Mouse (Mus musculus): ENCODE measurements at regions not wholly inside any gene's neighbourhood (a gene's known extent, or its start where the extent isn't known, plus 50 kb on each side); places are given as distances from the start of the nearest gene placed in this dataset.

DNA sequence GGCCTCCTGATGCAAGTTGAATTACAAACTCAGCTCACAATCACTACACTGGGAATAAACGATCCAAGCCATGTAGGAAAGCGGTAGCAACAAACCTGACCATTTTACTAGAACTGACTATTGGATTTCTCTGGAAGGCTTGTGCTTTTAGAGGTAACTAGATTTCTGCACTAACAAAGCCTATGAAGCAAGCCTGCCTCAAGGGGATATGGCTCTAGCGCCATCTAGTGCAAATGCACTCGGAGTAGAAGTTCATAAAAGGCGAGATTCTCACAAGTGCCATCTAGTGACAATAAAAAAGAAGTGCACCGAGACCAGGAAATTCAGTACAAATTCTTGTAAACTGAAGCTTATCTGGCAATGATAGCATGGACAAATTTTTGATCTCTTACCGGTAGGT lies 364.9 kb upstream of the Fmr1 start:
- Histone ChIP-seq H3K27me3 (ENCODE audit: insufficient read depth, low read length) (no peaks in the 10 kb centered on the region), H3K9ac (ENCODE audit: low read depth, low read length) (no peak overlapping the region), H3K9me3 (replicated peaks; ENCODE audit: low read length) (no peaks in the 10 kb centered on the region), H3K4me3 (replicated peaks; ENCODE audit: low read depth, low read length) (no peak overlapping the region), H3K4me1 (replicated peaks; ENCODE audit: insufficient read depth, low read length) (no peaks in the 10 kb centered on the region), H3K4me2 (ENCODE audit: low read length) (no peak overlapping the region), H3K27ac (no peak overlapping the region), H3K36me3 (ENCODE audit: insufficient read depth, low read length) (no peaks in the 10 kb centered on the region)
- peak; percentile 96 for TF ChIP-seq CTCF (IDR thresholded peaks at IDR 0.05; ENCODE audit: low read depth)
- WGBS, result 16% methylated on average over 7 of the region's 7 CpGs
- DNase-seq (ENCODE audit: low spot score) (peak; percentile 83), ATAC-seq (replicated peaks; ENCODE audit: low FRiP score, low read depth) (no peak)

Data from kidney, postnatal 0 days (tissue).